Mouse (Mus musculus): ENCODE measurements around the gene Cep85l. TPM values are rescaled to one million over a fixed set of nuclear protein-coding genes. Genes with fewer than 3 reads are reported as not detected.

Gene Cep85l
- total RNA-seq, 4 experiments from 2014 or later, result 18.3 to 23.7 (median 20.7) TPM

- DNase-seq (ENCODE audit: low spot score in 2 of 2), result no peak
Measured at GRCm38 (mm10) chr10:53342166-53342728, 37.5 kb downstream of the Cep85l start.

- DNase-seq (ENCODE audit: low spot score in 2 of 2), result no peak
Measured at GRCm38 (mm10) chr10:53341288-53341965, 38.3 kb downstream of the Cep85l start.

GRCm38 (mm10) chr10:53339045-53339444 is 40.7 kb downstream of the Cep85l start:
- no peak for DNase-seq (ENCODE audit: low spot score in 2 of 2)

GRCm38 (mm10) chr10:53337162-53337923 is 42.4 kb downstream of the Cep85l start, which contains the start of gene Pln:
TSS of gene Pln (plus strand) at chr10:53337667.
- no peak for DNase-seq (ENCODE audit: low spot score in 2 of 2)

- no peak for DNase-seq (ENCODE audit: low spot score in 2 of 2)
Measured at GRCm38 (mm10) chr10:53335974-53336373, 43.8 kb downstream of the Cep85l start.

- DNase-seq (ENCODE audit: low spot score in 2 of 2), result no peak
Measured at GRCm38 (mm10) chr10:53335266-53335665, 44.5 kb downstream of the Cep85l start.

- DNase-seq (ENCODE audit: low spot score in 2 of 2), result no peak
Measured at GRCm38 (mm10) chr10:53332752-53333151, 47.0 kb downstream of the Cep85l start.

- DNase-seq (ENCODE audit: low spot score in 2 of 2), result no peak
Measured at GRCm38 (mm10) chr10:53329257-53329656, 50.5 kb downstream of the Cep85l start.

GRCm38 (mm10) chr10:53326367-53326766 is 53.4 kb downstream of the Cep85l start:
- no peak for DNase-seq (ENCODE audit: low spot score in 2 of 2)

GRCm38 (mm10) chr10:53324663-53325062 is 55.1 kb downstream of the Cep85l start:
- DNase-seq (ENCODE audit: low spot score in 2 of 2), result no peak

GRCm38 (mm10) chr10:53323367-53323766 is 56.4 kb downstream of the Cep85l start:
- no peak for DNase-seq (ENCODE audit: low spot score in 2 of 2)

GRCm38 (mm10) chr10:53306674-53307073 is 73.1 kb downstream of the Cep85l start:
- no peak for DNase-seq (ENCODE audit: low spot score in 2 of 2)

GRCm38 (mm10) chr10:53305867-53306266 is 73.9 kb downstream of the Cep85l start:
- no peak for DNase-seq (ENCODE audit: low spot score in 2 of 2)

- no peak for DNase-seq (ENCODE audit: low spot score in 2 of 2)
Measured at GRCm38 (mm10) chr10:53285147-53285546, 94.6 kb downstream of the Cep85l start.

GRCm38 (mm10) chr10:53272228-53272627 is 107.5 kb downstream of the Cep85l start:
- no peak for DNase-seq (ENCODE audit: low spot score in 2 of 2)

- no peak for DNase-seq (ENCODE audit: low spot score in 2 of 2)
Measured at GRCm38 (mm10) chr10:53262021-53262420, 117.7 kb downstream of the Cep85l start.

- no peak for DNase-seq (ENCODE audit: low spot score in 2 of 2)
Measured at GRCm38 (mm10) chr10:53235381-53235780, 144.4 kb downstream of the Cep85l start.

GRCm38 (mm10) chr10:53234683-53235082 is 145.1 kb downstream of the Cep85l start:
- DNase-seq (ENCODE audit: low spot score in 2 of 2), result no peak

- no peak for DNase-seq (ENCODE audit: low spot score in 2 of 2)
Measured at GRCm38 (mm10) chr10:53234086-53234613, 145.6 kb downstream of the Cep85l start.

- no peak for DNase-seq (ENCODE audit: low spot score in 2 of 2)
Measured at GRCm38 (mm10) chr10:53230809-53231208, 148.9 kb downstream of the Cep85l start.

GRCm38 (mm10) chr10:53229190-53229589 is 150.6 kb downstream of the Cep85l start:
- no peak for DNase-seq (ENCODE audit: low spot score in 2 of 2)
